Mouse (Mus musculus): ENCODE results near the gene Lce3a. TPM values are rescaled to one million over a fixed set of nuclear protein-coding genes. Genes with fewer than 3 reads are reported as not detected.

Gene Lce3a
- not detected in 2 replicates for polyA plus RNA-seq (2015; fragmentation: Nextera tagmentation; extraction: Ambion mirVana)

DNA sequence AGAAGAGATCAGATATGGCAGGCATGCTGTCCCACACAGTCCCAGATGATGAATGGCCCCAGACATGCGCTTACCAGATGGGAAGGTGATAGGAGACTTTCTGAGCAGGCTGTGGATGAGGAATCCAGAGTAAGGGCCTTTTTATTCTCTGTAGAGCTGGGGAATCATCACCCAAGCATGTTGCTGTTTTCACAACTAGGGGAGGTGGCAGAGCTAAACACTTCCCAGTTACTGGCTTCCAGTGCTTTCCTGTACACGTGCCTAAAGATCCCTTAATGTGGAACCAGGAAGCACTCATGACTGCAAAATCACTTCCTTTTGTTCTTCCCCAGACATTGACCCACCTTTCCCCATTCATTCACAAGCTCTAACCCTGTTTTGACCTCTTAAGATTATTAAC lies at the start of gene Lce3a:
TSS of gene Lce3a (minus strand) at position 101 of the 400 bp plus-strand sequence.
- WGBS, result 78% methylated on average over 2 of the region's 2 CpGs
- no peak for ATAC-seq (ENCODE audit: low FRiP score, low read depth)
- H3K27ac ChIP-seq, result no peak within 1 kb of the TSS

GRCm38 (mm10) chr3:92966761-92967160 lies 40.7 kb upstream of the Lce3a start, which contains the start of gene Lce3e:
Lce3e (plus strand) TSS chr3:92967061.
- WGBS, result 89% methylated on average over 2 of the region's 2 CpGs
- no peak for ATAC-seq (ENCODE audit: low FRiP score, low read depth)

More for the DNA sequence above, at the start of gene Lce3a:
- Histone ChIP-seq H3K9me3 (no peaks in the 10 kb centered on the region), H3K36me3 (no peaks in the 10 kb centered on the region), H3K27me3 (no peaks in the 10 kb centered on the region), H3K4me1 (no peaks in the 10 kb centered on the region), H3K4me3 (no peak within 1 kb of the TSS), H3K4me2 (replicated peaks) (no peak within 1 kb of the TSS), H3K9ac (no peak within 1 kb of the TSS)

GRCm38 (mm10) chr3:92957090-92957489 lies 31.1 kb upstream of the Lce3a start, which contains the start of gene Lce3d:
Lce3d (plus strand) TSS chr3:92957390.
- ATAC-seq (ENCODE audit: low FRiP score, low read depth), result no peak
- H3K27ac ChIP-seq, result no peak within 1 kb of the TSS
- no peak within 1 kb of the TSS for H3K4me3 ChIP-seq
- 95% methylated on average over 1 of the region's 1 CpGs for WGBS
- H3K9me3 ChIP-seq, result no peaks in the 10 kb centered on the region
- H3K27me3 ChIP-seq, result no peaks in the 10 kb centered on the region
- no peak within 1 kb of the TSS for H3K4me2 ChIP-seq (replicated peaks)
- no peaks in the 10 kb centered on the region for H3K4me1 ChIP-seq
- H3K9ac ChIP-seq, result no peak within 1 kb of the TSS
- H3K36me3 ChIP-seq, result no peaks in the 10 kb centered on the region

More at GRCm38 (mm10) chr3:92966761-92967160, 40.7 kb upstream of the Lce3a start, which contains the start of gene Lce3e:
- H3K4me1 ChIP-seq, result no peaks in the 10 kb centered on the region
- H3K27ac ChIP-seq, result no peak within 1 kb of the TSS
- no peak within 1 kb of the TSS for H3K4me3 ChIP-seq
- no peaks in the 10 kb centered on the region for H3K36me3 ChIP-seq
- no peak within 1 kb of the TSS for H3K9ac ChIP-seq
- no peaks in the 10 kb centered on the region for H3K27me3 ChIP-seq
- no peaks in the 10 kb centered on the region for H3K9me3 ChIP-seq
- no peak within 1 kb of the TSS for H3K4me2 ChIP-seq (replicated peaks)

GRCm38 (mm10) chr3:92944186-92944585 lies 18.2 kb upstream of the Lce3a start, which contains the start of gene Lce3c:
Lce3c (plus strand) TSS chr3:92944486.
- Histone ChIP-seq H3K27me3 (no peaks in the 10 kb centered on the region), H3K4me3 (no peak within 1 kb of the TSS), H3K36me3 (no peaks in the 10 kb centered on the region), H3K9ac (no peak within 1 kb of the TSS), H3K9me3 (no peaks in the 10 kb centered on the region), H3K27ac (no peak within 1 kb of the TSS), H3K4me2 (replicated peaks) (no peak within 1 kb of the TSS), H3K4me1 (no peaks in the 10 kb centered on the region)
- 83% methylated on average over 1 of the region's 1 CpGs for WGBS
- ATAC-seq (ENCODE audit: low FRiP score, low read depth), result no peak

DNA sequence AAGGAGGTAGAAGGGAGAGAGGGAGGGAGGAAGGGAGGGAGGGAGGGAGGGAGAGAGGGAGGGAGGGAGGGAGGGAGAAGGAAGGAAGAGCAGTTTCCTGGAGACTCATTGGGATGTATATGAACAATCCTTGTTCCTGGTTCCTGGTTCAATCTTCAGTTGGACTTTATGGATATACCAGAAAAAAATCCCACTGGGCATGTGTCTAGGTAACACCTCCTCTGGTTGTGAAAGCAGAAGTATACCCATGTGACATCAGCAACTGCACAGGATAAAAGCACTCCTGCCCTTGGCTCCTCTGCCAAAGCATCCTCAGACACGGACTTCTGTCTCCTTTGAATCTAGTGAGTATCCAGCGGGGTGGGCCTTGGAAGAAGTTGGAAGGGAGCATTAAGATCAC lies 6.6 kb upstream of the Lce3a start, which contains the start of gene Lce3b:
TSS of gene Lce3b (plus strand) at position 301 of the 400 bp plus-strand sequence.
- no peak within 1 kb of the TSS for H3K9ac ChIP-seq
- no peak for ATAC-seq (ENCODE audit: low FRiP score, low read depth)
- H3K36me3 ChIP-seq, result no peaks in the 10 kb centered on the region
- H3K9me3 ChIP-seq, result no peaks in the 10 kb centered on the region
- 56% methylated on average over 2 of the region's 2 CpGs for WGBS
- H3K4me2 ChIP-seq (replicated peaks), result no peak within 1 kb of the TSS
- H3K4me1 ChIP-seq, result no peaks in the 10 kb centered on the region
- no peak within 1 kb of the TSS for H3K27ac ChIP-seq
- H3K27me3 ChIP-seq, result no peaks in the 10 kb centered on the region
- H3K4me3 ChIP-seq, result no peak within 1 kb of the TSS

GRCm38 (mm10) chr3:92920364-92920763 lies 5.7 kb downstream of the Lce3a start:
- Histone ChIP-seq H3K27me3 (no peaks in the 10 kb centered on the region), H3K27ac (no peak overlapping the region), H3K36me3 (no peaks in the 10 kb centered on the region), H3K4me1 (no peaks in the 10 kb centered on the region), H3K4me2 (replicated peaks) (no peak overlapping the region), H3K9me3 (no peaks in the 10 kb centered on the region), H3K9ac (no peak overlapping the region), H3K4me3 (no peak overlapping the region)
- no peak for ATAC-seq (ENCODE audit: low FRiP score, low read depth)
- 59% methylated on average over 4 of the region's 4 CpGs for WGBS

GRCm38 (mm10) chr3:92907571-92907970 lies 18.5 kb downstream of the Lce3a start:
- Histone ChIP-seq H3K9ac (no peak overlapping the region), H3K9me3 (no peaks in the 10 kb centered on the region), H3K4me1 (no peaks in the 10 kb centered on the region), H3K27me3 (no peaks in the 10 kb centered on the region), H3K27ac (no peak overlapping the region), H3K4me3 (no peak overlapping the region), H3K36me3 (no peaks in the 10 kb centered on the region), H3K4me2 (replicated peaks) (no peak overlapping the region)
- no peak for ATAC-seq (ENCODE audit: low FRiP score, low read depth)
- WGBS, result 26% methylated on average over 4 of the region's 4 CpGs

DNA sequence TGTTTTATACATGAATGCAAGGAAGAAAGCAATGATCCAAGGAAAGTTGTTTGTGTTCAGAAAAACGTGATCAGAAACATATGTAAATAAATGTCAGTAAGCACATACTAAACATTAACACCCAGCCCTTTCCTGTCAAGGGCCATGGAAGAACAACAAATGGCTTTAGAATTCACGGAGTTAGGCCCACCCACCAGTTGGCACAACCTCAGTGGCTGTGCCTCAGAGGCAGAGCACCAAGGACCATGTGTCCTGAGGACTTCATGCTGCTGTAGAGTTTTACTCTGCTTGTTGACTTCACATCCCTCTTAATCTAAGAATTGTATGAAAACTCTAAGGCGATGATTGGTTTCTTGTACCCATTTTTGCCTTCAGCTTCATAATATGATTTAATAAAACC lies 20.8 kb downstream of the Lce3a start:
- Histone ChIP-seq H3K4me1 (no peaks in the 10 kb centered on the region), H3K27me3 (no peaks in the 10 kb centered on the region), H3K9me3 (no peaks in the 10 kb centered on the region), H3K4me2 (replicated peaks) (no peak overlapping the region), H3K4me3 (no peak overlapping the region), H3K9ac (no peak overlapping the region), H3K36me3 (no peaks in the 10 kb centered on the region), H3K27ac (no peak overlapping the region)
- WGBS, result 46% methylated on average over 3 of the region's 3 CpGs
- ATAC-seq (ENCODE audit: low FRiP score, low read depth), result no peak

DNA sequence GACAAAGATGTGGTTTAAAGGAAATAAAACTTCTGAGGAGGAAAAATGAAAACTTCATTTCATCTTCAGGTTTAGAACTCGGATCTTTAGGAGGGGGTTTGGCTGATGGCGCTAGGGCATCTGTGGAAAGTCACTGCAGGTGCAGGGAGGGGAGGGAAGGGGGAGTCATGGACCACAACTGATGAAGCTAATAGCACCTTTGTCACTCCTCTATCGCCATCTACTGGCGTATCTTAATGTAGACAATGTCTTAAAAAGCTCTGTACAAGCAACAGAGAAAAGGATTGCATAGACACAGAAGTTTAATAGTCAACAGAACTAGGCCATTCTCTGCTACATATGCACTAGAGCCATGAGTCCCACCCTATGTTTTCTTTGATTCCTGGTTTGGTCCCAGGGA lies 22.4 kb downstream of the Lce3a start:
- Histone ChIP-seq H3K27me3 (no peaks in the 10 kb centered on the region), H3K9ac (no peak overlapping the region), H3K4me3 (no peak overlapping the region), H3K9me3 (no peaks in the 10 kb centered on the region), H3K36me3 (no peaks in the 10 kb centered on the region), H3K4me1 (no peaks in the 10 kb centered on the region), H3K27ac (no peak overlapping the region), H3K4me2 (replicated peaks) (no peak overlapping the region)
- WGBS, result 31% methylated on average over 4 of the region's 4 CpGs
- ATAC-seq (ENCODE audit: low FRiP score, low read depth), result no peak

GRCm38 (mm10) chr3:92902992-92903391 lies 23.0 kb downstream of the Lce3a start:
- no peaks in the 10 kb centered on the region for H3K9me3 ChIP-seq
- 22% methylated on average over 3 of the region's 3 CpGs for WGBS
- no peak overlapping the region for H3K27ac ChIP-seq
- H3K4me3 ChIP-seq, result no peak overlapping the region
- no peak overlapping the region for H3K9ac ChIP-seq
- no peaks in the 10 kb centered on the region for H3K36me3 ChIP-seq
- no peaks in the 10 kb centered on the region for H3K27me3 ChIP-seq
- H3K4me2 ChIP-seq (replicated peaks), result no peak overlapping the region
- H3K4me1 ChIP-seq, result no peaks in the 10 kb centered on the region
- ATAC-seq (ENCODE audit: low FRiP score, low read depth), result no peak

GRCm38 (mm10) chr3:92894489-92894888 lies 31.5 kb downstream of the Lce3a start:
- H3K27ac ChIP-seq, result no peak overlapping the region
- no peak for ATAC-seq (ENCODE audit: low FRiP score, low read depth)
- H3K4me1 ChIP-seq, result no peaks in the 10 kb centered on the region
- no peaks in the 10 kb centered on the region for H3K9me3 ChIP-seq
- no peaks in the 10 kb centered on the region for H3K36me3 ChIP-seq
- H3K4me2 ChIP-seq (replicated peaks), result no peak overlapping the region
- H3K27me3 ChIP-seq, result no peaks in the 10 kb centered on the region
- no peak overlapping the region for H3K4me3 ChIP-seq
- 69% methylated on average over 1 of the region's 1 CpGs for WGBS
- no peak overlapping the region for H3K9ac ChIP-seq

GRCm38 (mm10) chr3:92894063-92894462 lies 32.0 kb downstream of the Lce3a start:
- Histone ChIP-seq H3K27me3 (no peaks in the 10 kb centered on the region), H3K4me1 (no peaks in the 10 kb centered on the region), H3K9ac (no peak overlapping the region), H3K9me3 (no peaks in the 10 kb centered on the region), H3K4me3 (no peak overlapping the region), H3K36me3 (no peaks in the 10 kb centered on the region), H3K4me2 (replicated peaks) (no peak overlapping the region), H3K27ac (no peak overlapping the region)
- ATAC-seq (ENCODE audit: low FRiP score, low read depth), result peak; percentile 36; the same call in 1 of the 2 replicates
- WGBS, result 46% methylated on average over 3 of the region's 3 CpGs
